Mouse (Mus musculus): Measurements from ENCODE around the gene Polr1a. TPM values are rescaled to one million over a fixed set of nuclear protein-coding genes. Genes with fewer than 3 reads are reported as not detected.

Gene Polr1a
- polyA plus RNA-seq, 1 experiment: 68.0 TPM

GRCm38 (mm10) chr6:72029674-72030073 lies 120.8 kb downstream of the Polr1a start:
- no peak overlapping the region for H3K27ac ChIP-seq (ENCODE audit: insufficient read depth, low read length)
- TF ChIP-seq CTCF (IDR thresholded peaks at IDR 0.05; ENCODE audit: low read depth, low read length) (no peak), POLR2A (IDR thresholded peaks at IDR 0.05; ENCODE audit: insufficient read depth, low read length) (no peak), EP300 (IDR thresholded peaks at IDR 0.05; ENCODE audit: insufficient read depth, low read depth, low read length) (no peak)
- H3K27me3 ChIP-seq (ENCODE audit: control insufficient read depth, insufficient read depth, low read length, poor library complexity, severe bottlenecking): no peaks in the 10 kb centered on the region
- no peaks in the 10 kb centered on the region for H3K36me3 ChIP-seq (ENCODE audit: control insufficient read depth, insufficient read depth, low read length, poor library complexity, severe bottlenecking)
- no peaks in the 10 kb centered on the region for H3K4me1 ChIP-seq (ENCODE audit: control insufficient read depth, insufficient read depth, low read length)
- H3K9ac ChIP-seq (ENCODE audit: low read depth, poor library complexity, severe bottlenecking): no peak overlapping the region
- no peaks in the 10 kb centered on the region for H3K9me3 ChIP-seq (replicated peaks; ENCODE audit: control insufficient read depth, insufficient read depth, low read length, poor library complexity, severe bottlenecking)
- no peak overlapping the region for H3K4me3 ChIP-seq (ENCODE audit: low read depth, low read length)

Other genes starting within 250 kb of the Polr1a start
- 2.9 and 3.3 TPM in 2 replicates for gene Reep1, start 201.5 kb upstream of the Polr1a start, polyA plus RNA-seq (2011; ENCODE audit: insufficient read depth, insufficient read length, low read depth, missing spikeins)
- 60.8 and 70.5 TPM in 2 replicates for gene Mrpl35, start 82.1 kb upstream of the Polr1a start, polyA plus RNA-seq (2011; ENCODE audit: insufficient read depth, insufficient read length, low read depth, missing spikeins)
- 128 and 129 TPM in 2 replicates for gene Immt, start 77.7 kb upstream of the Polr1a start, polyA plus RNA-seq (2011; ENCODE audit: insufficient read depth, insufficient read length, low read depth, missing spikeins)
- 141 and 155 TPM in 2 replicates for gene Ptcd3, start 303 bp upstream of the Polr1a start, polyA plus RNA-seq (2011; ENCODE audit: insufficient read depth, insufficient read length, low read depth, missing spikeins)
- gene St3gal5, start 188.5 kb downstream of the Polr1a start, polyA plus RNA-seq (2011; ENCODE audit: insufficient read depth, insufficient read length, low read depth, missing spikeins): 25.9 and 28.1 TPM in 2 replicates

All from ES-Bruce4 (cell line).